Mouse (Mus musculus): ENCODE measurements at regions not wholly inside any gene's neighbourhood (a gene's known extent, or its start where the extent isn't known, plus 50 kb on each side); places are given as distances from the start of the nearest gene placed in this dataset.

DNA sequence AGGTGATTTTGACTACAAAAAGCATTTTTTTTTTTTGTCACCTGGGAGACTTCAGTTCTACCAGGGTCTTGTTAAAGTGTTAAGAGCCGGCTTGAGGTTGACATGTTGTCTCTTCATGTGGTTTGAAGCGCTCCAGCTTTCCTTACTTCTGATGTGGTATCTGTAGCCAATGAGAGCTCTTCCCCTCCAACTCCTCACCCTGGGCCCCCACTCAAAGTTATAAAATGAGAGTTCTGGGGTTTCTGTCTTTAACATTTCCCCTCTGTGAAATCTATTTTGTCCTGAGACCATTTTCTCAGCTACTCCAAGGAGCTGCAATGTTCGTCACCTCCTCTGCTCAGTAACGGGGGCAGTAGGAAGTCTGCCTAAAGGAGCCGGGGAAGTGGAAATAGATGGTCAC, 369.1 kb downstream of the Cog6 start:
- no peak overlapping the region for H3K27ac ChIP-seq (ENCODE audit: low read depth)
- ATAC-seq (no peak), DNase-seq (no peak)
- 75% methylated on average over 5 of the region's 5 CpGs for WGBS (ENCODE audit: insufficient replicate concordance)
- no peaks in the 10 kb centered on the region for H3K27me3 ChIP-seq (ENCODE audit: insufficient read depth, low read length)
- H3K4me3 ChIP-seq (ENCODE audit: low read depth, low read length) = no peak overlapping the region
- H3K9me3 ChIP-seq (ENCODE audit: low read length) = no peaks in the 10 kb centered on the region
- no peak overlapping the region for H3K4me2 ChIP-seq (ENCODE audit: low read depth, low read length)
- H3K4me1 ChIP-seq (ENCODE audit: insufficient read depth) = peaks cover 5% of the 10 kb centered on the region; the same call in 1 of the 2 replicates
- no peak overlapping the region for H3K9ac ChIP-seq (replicated peaks)
- no peak for TF ChIP-seq CTCF (IDR thresholded peaks at IDR 0.05; ENCODE audit: low read depth)
- TF ChIP-seq EP300 (IDR thresholded peaks at IDR 0.05; ENCODE audit: low read depth) = no peak
- no peaks in the 10 kb centered on the region for H3K36me3 ChIP-seq (replicated peaks; ENCODE audit: insufficient read depth, low read length)

DNA sequence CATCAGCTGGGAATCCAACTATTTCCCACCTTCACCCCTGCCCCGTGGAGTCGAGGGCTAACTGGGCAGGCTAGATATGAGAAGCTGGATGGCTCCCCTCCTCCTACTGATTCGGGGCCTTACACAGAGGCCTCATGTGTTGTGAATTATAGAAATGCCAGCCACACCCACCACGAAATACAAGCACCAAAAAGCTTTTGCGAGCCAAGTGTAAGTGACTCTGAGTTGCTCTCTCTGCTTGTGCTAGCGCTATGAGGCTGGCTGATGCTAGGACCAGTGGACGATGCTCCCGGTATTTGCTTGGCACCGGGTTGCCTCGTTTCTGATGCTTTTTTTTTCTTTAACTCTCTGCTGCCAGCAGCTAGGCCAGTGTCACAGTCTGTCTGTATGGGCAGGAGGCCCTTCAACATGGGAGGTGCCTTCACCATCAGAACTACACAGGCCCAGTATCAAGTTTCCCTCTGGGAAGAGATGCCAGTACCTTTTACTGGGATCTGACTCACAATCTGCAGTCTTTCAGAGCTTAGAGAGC, 369.8 kb downstream of the Cog6 start:
- no peaks in the 10 kb centered on the region for H3K27me3 ChIP-seq (ENCODE audit: insufficient read depth, low read length)
- no peaks in the 10 kb centered on the region for H3K36me3 ChIP-seq (replicated peaks; ENCODE audit: insufficient read depth, low read length)
- H3K9me3 ChIP-seq (ENCODE audit: low read length) = no peaks in the 10 kb centered on the region
- no peak overlapping the region for H3K4me2 ChIP-seq (ENCODE audit: low read depth, low read length)
- ATAC-seq (no peak), DNase-seq (no peak)
- no peak overlapping the region for H3K27ac ChIP-seq (ENCODE audit: low read depth)
- peaks cover 5% of the 10 kb centered on the region; the same call in 1 of the 2 replicates for H3K4me1 ChIP-seq (ENCODE audit: insufficient read depth)
- no peak overlapping the region for H3K9ac ChIP-seq (replicated peaks)
- TF ChIP-seq CTCF (IDR thresholded peaks at IDR 0.05; ENCODE audit: low read depth) (no peak), EP300 (IDR thresholded peaks at IDR 0.05; ENCODE audit: low read depth) (no peak)
- WGBS (ENCODE audit: insufficient replicate concordance) = 74% methylated on average over 10 of the region's 10 CpGs
- no peak overlapping the region for H3K4me3 ChIP-seq (ENCODE audit: low read depth, low read length)

DNA sequence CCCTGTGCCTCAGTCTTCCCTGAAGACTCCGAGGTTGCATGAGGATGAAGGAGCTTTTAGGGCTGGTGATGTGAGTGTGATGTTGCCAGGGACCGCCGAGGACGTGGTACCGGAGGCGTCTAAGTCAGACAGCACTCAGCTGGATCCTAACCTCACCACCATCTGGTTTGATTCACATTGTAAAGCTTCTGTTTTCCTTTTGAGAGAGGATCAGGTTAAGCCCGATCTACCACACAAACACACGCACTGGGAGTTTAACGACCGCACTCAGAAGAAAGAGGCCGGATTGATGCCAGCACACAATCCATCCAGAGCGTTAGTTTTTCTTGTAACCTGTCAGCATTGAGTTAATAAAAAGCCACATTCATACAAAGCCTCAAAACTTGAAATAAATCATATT, 371.9 kb downstream of the Cog6 start:
- no peak overlapping the region for H3K4me2 ChIP-seq (ENCODE audit: low read depth, low read length)
- H3K9ac ChIP-seq (replicated peaks) = no peak overlapping the region
- no peaks in the 10 kb centered on the region for H3K36me3 ChIP-seq (replicated peaks; ENCODE audit: insufficient read depth, low read length)
- peaks cover 2% of the 10 kb centered on the region; the same call in 1 of the 2 replicates for H3K4me1 ChIP-seq (ENCODE audit: insufficient read depth)
- H3K27ac ChIP-seq (ENCODE audit: low read depth) = no peak overlapping the region
- ATAC-seq (no peak), DNase-seq (no peak)
- 84% methylated on average over 12 of the region's 12 CpGs for WGBS (ENCODE audit: insufficient replicate concordance)
- H3K4me3 ChIP-seq (ENCODE audit: low read depth, low read length) = no peak overlapping the region
- H3K27me3 ChIP-seq (ENCODE audit: insufficient read depth, low read length) = no peaks in the 10 kb centered on the region
- no peaks in the 10 kb centered on the region for H3K9me3 ChIP-seq (ENCODE audit: low read length)
- TF ChIP-seq EP300 (IDR thresholded peaks at IDR 0.05; ENCODE audit: low read depth) (no peak), CTCF (IDR thresholded peaks at IDR 0.05; ENCODE audit: low read depth) (no peak)

DNA sequence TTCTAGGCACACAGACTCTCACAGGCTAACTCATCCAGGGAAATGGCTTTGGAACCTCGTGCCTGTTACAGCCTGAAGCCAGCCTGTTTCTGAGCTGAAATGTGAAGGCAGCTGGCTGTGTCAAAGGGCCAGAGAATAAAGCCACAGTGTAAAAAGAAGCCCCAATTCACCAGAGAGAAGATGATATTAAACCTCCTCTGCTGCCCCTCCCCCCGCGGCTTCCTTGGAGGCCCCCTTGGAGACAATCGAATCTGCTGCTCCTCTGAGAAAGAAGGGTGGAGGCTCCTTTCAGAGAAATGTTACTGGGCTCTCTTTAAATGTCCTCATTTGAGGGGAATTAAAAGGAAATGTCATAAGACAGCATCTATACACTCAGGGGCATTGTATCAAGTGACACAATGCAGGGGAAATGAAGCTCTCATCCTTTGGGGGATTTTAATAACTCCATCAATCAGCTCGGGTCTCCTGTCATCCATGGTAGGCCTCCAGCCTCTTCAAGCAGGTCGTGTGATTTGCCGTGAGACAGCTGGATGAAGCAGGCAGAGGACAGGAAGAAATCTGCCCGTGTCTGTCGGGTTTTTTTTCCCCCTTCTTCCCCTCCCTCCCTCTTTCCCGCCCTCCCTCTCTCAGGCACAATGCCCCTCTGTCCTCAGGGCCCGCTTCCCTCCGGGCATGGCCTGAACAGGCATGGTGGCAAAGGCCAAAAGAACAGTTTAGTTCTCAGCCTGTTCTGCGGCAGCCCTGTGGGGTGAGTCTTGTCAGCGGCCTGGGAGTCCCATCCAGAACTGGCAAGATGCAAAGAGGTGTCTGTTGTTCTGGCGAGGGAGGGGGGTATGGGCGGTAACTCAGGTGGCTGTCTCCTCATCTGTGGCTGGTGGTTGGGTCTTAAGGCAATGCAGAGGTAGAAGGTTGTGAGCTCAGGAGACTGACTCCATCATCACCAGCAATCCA, 372.6 kb downstream of the Cog6 start:
- no peaks in the 10 kb centered on the region for H3K9me3 ChIP-seq (ENCODE audit: low read length)
- no peak overlapping the region for H3K9ac ChIP-seq (replicated peaks)
- no peaks in the 10 kb centered on the region for H3K27me3 ChIP-seq (ENCODE audit: insufficient read depth, low read length)
- no peak for ATAC-seq
- no peak overlapping the region for H3K4me2 ChIP-seq (ENCODE audit: low read depth, low read length)
- H3K4me1 ChIP-seq (ENCODE audit: insufficient read depth) = peaks cover 2% of the 10 kb centered on the region; the same call in 1 of the 2 replicates
- TF ChIP-seq CTCF (IDR thresholded peaks at IDR 0.05; ENCODE audit: low read depth) (no peak), EP300 (IDR thresholded peaks at IDR 0.05; ENCODE audit: low read depth) (no peak)
- no peak overlapping the region for H3K27ac ChIP-seq (ENCODE audit: low read depth)
- WGBS (ENCODE audit: insufficient replicate concordance) = 50% methylated on average over 16 of the region's 16 CpGs
- no peak for DNase-seq
- no peaks in the 10 kb centered on the region for H3K36me3 ChIP-seq (replicated peaks; ENCODE audit: insufficient read depth, low read length)
- no peak overlapping the region for H3K4me3 ChIP-seq (ENCODE audit: low read depth, low read length)

DNA sequence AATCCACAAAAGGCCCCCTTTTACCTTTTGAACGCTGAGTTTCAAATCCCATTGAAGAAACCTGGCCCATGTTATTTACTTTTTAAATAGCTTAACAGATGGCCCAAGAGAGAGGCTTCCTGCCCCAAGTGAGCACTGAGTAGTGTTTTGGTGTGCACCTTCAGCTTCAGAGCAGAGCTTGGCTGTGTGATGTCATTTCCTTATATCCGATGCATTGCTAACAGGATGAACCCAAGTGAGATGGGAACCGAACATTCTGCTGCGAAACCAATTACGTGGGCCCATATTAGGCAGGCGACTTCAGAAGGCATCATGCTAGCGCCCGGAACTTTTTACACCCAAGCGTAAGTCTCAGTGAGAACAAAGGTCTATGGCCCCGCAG, 373.2 kb downstream of the Cog6 start:
- H3K36me3 ChIP-seq (replicated peaks; ENCODE audit: insufficient read depth, low read length) = no peaks in the 10 kb centered on the region
- no peak overlapping the region for H3K27ac ChIP-seq (ENCODE audit: low read depth)
- no peak overlapping the region for H3K4me3 ChIP-seq (ENCODE audit: low read depth, low read length)
- ATAC-seq = no peak
- peaks cover 2% of the 10 kb centered on the region; the same call in 1 of the 2 replicates for H3K4me1 ChIP-seq (ENCODE audit: insufficient read depth)
- no peak overlapping the region for H3K9ac ChIP-seq (replicated peaks)
- no peak for DNase-seq
- H3K27me3 ChIP-seq (ENCODE audit: insufficient read depth, low read length) = no peaks in the 10 kb centered on the region
- H3K4me2 ChIP-seq (ENCODE audit: low read depth, low read length) = no peak overlapping the region
- H3K9me3 ChIP-seq (ENCODE audit: low read length) = no peaks in the 10 kb centered on the region
- WGBS (ENCODE audit: insufficient replicate concordance) = 78% methylated on average over 10 of the region's 10 CpGs
- no peak for TF ChIP-seq EP300 (IDR thresholded peaks at IDR 0.05; ENCODE audit: low read depth)
- TF ChIP-seq CTCF (IDR thresholded peaks at IDR 0.05; ENCODE audit: low read depth) = no peak

DNA sequence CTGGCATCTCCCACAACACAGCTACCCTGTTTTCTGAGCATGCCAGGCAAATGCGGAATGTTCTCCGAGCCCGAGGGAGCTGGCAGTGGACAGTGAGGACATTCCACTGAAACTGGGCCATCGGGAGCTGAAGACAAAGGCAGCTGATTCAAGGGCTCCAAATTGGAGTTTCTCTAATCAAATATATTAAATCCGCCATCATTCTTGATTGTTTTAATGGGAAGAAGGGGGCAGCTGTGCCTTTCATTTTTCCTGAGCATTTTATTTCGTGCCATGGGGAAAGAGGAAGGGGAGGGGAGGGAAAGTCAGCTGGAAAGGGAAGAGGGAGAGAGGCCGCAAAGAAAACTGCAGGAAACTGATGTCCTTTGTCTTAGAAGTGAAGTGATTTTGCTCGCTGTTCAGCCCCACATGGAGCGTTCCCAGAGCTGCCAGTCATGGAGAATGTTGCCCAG, 373.9 kb downstream of the Cog6 start:
- Histone ChIP-seq H3K9ac (replicated peaks) (no peak overlapping the region), H3K27me3 (ENCODE audit: insufficient read depth, low read length) (no peaks in the 10 kb centered on the region), H3K36me3 (replicated peaks; ENCODE audit: insufficient read depth, low read length) (no peaks in the 10 kb centered on the region), H3K4me2 (ENCODE audit: low read depth, low read length) (no peak overlapping the region), H3K9me3 (ENCODE audit: low read length) (no peaks in the 10 kb centered on the region), H3K4me3 (ENCODE audit: low read depth, low read length) (no peak overlapping the region), H3K27ac (ENCODE audit: low read depth) (no peak overlapping the region), H3K4me1 (ENCODE audit: insufficient read depth) (peaks cover 2% of the 10 kb centered on the region; the same call in 1 of the 2 replicates)
- DNase-seq (no peak), ATAC-seq (no peak)
- WGBS (ENCODE audit: insufficient replicate concordance) = 70% methylated on average over 9 of the region's 9 CpGs
- no peak for TF ChIP-seq EP300 (IDR thresholded peaks at IDR 0.05; ENCODE audit: low read depth)
- no peak for TF ChIP-seq CTCF (IDR thresholded peaks at IDR 0.05; ENCODE audit: low read depth)

Measured in liver, postnatal 0 days (tissue).